Mouse (Mus musculus): ENCODE data around the gene Polq.

- TF ChIP-seq POLR2A (IDR thresholded peaks at IDR 0.05; ENCODE audit: control insufficient read depth, extremely low read depth, insufficient read depth, low read length, poor library complexity) (no peak), CTCF (IDR thresholded peaks at IDR 0.05; ENCODE audit: borderline replicate concordance, control insufficient read depth, extremely low read depth, insufficient read depth, low read length, poor library complexity) (no peak)
These were observed 21.5 kb upstream of the Polq start, which contains the start of gene Fbxo40 for GRCm38 (mm10) chr16:36989999-36990625.

Data from thymus, adult 2 months (tissue).